Mouse (Mus musculus): Measurements from ENCODE around the gene Arg1. TPM values are rescaled to one million over a fixed set of nuclear protein-coding genes. Genes with fewer than 3 reads are reported as not detected.

The Arg1 gene
- polyA plus RNA-seq, 1 experiment from 2014 or later = 1.8 TPM

GRCm38 (mm10) chr10:24926380-24926779 lies 904 bp downstream of the Arg1 start:
- ATAC-seq (ENCODE audit: low FRiP score, low TSS enrichment) = peak; percentile 62
- Histone ChIP-seq H3K36me3 (ENCODE audit: control insufficient read depth, insufficient read depth, low read length) (no peaks in the 10 kb centered on the region), H3K4me1 (ENCODE audit: control insufficient read depth, insufficient read depth, low read length) (no peaks in the 10 kb centered on the region), H3K9ac (replicated peaks; ENCODE audit: low read length) (no peak overlapping the region), H3K4me2 (ENCODE audit: low read length) (no peak overlapping the region), H3K27ac (replicated peaks; ENCODE audit: low read depth, low read length) (no peak overlapping the region), H3K4me3 (replicated peaks; ENCODE audit: low read depth, low read length) (no peak overlapping the region), H3K9me3 (ENCODE audit: control insufficient read depth, low read length) (no peaks in the 10 kb centered on the region), H3K27me3 (ENCODE audit: control insufficient read depth, insufficient read depth, low read length) (no peaks in the 10 kb centered on the region)
- WGBS = 42% methylated on average over 10 of the region's 10 CpGs
- DNase-seq = peak; percentile 50

- Histone ChIP-seq H3K4me2 (ENCODE audit: low read length) (no peak overlapping the region), H3K27ac (replicated peaks; ENCODE audit: low read depth, low read length) (no peak overlapping the region), H3K27me3 (ENCODE audit: control insufficient read depth, insufficient read depth, low read length) (no peaks in the 10 kb centered on the region), H3K9me3 (ENCODE audit: control insufficient read depth, low read length) (no peaks in the 10 kb centered on the region), H3K9ac (replicated peaks; ENCODE audit: low read length) (no peak overlapping the region), H3K36me3 (ENCODE audit: control insufficient read depth, insufficient read depth, low read length) (no peaks in the 10 kb centered on the region), H3K4me1 (ENCODE audit: control insufficient read depth, insufficient read depth, low read length) (no peaks in the 10 kb centered on the region), H3K4me3 (replicated peaks; ENCODE audit: low read depth, low read length) (no peak overlapping the region)
- DNase-seq (no peak), ATAC-seq (ENCODE audit: low FRiP score, low TSS enrichment) (no peak)
- WGBS = 71% methylated on average over 3 of the region's 3 CpGs
Measured at GRCm38 (mm10) chr10:24924296-24924695, 3.0 kb downstream of the Arg1 start.

GRCm38 (mm10) chr10:24922977-24923376 lies 4.3 kb downstream of the Arg1 start:
- H3K9ac ChIP-seq (replicated peaks; ENCODE audit: low read length) = no peak overlapping the region
- H3K4me3 ChIP-seq (replicated peaks; ENCODE audit: low read depth, low read length) = no peak overlapping the region
- no peaks in the 10 kb centered on the region for H3K27me3 ChIP-seq (ENCODE audit: control insufficient read depth, insufficient read depth, low read length)
- 0 out of 2 replicates have a peak, but pooled peaks cover 1% of the 10 kb centered on the region for H3K36me3 ChIP-seq (ENCODE audit: control insufficient read depth, insufficient read depth, low read length)
- H3K27ac ChIP-seq (replicated peaks; ENCODE audit: low read depth, low read length) = no peak overlapping the region
- 92% methylated on average over 4 of the region's 4 CpGs for WGBS
- H3K4me1 ChIP-seq (ENCODE audit: control insufficient read depth, insufficient read depth, low read length) = no peaks in the 10 kb centered on the region
- no peaks in the 10 kb centered on the region for H3K9me3 ChIP-seq (ENCODE audit: control insufficient read depth, low read length)
- no peak overlapping the region for H3K4me2 ChIP-seq (ENCODE audit: low read length)
- ATAC-seq (ENCODE audit: low FRiP score, low TSS enrichment) (no peak), DNase-seq (no peak)

- ATAC-seq (ENCODE audit: low FRiP score, low TSS enrichment) (no peak), DNase-seq (no peak)
- H3K36me3 ChIP-seq (ENCODE audit: control insufficient read depth, insufficient read depth, low read length) = peaks cover 71% of the 10 kb centered on the region
- no peak overlapping the region for H3K9ac ChIP-seq (replicated peaks; ENCODE audit: low read length)
- H3K4me1 ChIP-seq (ENCODE audit: control insufficient read depth, insufficient read depth, low read length) = no peaks in the 10 kb centered on the region
- no peaks in the 10 kb centered on the region for H3K27me3 ChIP-seq (ENCODE audit: control insufficient read depth, insufficient read depth, low read length)
- 91% methylated on average over 6 of the region's 6 CpGs for WGBS
- no peak overlapping the region for H3K27ac ChIP-seq (replicated peaks; ENCODE audit: low read depth, low read length)
- no peaks in the 10 kb centered on the region for H3K9me3 ChIP-seq (ENCODE audit: control insufficient read depth, low read length)
- H3K4me3 ChIP-seq (replicated peaks; ENCODE audit: low read depth, low read length) = no peak overlapping the region
- no peak overlapping the region for H3K4me2 ChIP-seq (ENCODE audit: low read length)
Measured at GRCm38 (mm10) chr10:24915486-24915885, 11.8 kb downstream of the Arg1 start.

- H3K4me3 ChIP-seq (replicated peaks; ENCODE audit: low read depth, low read length) = no peak overlapping the region
- H3K27me3 ChIP-seq (ENCODE audit: control insufficient read depth, insufficient read depth, low read length) = no peaks in the 10 kb centered on the region
- no peak overlapping the region for H3K27ac ChIP-seq (replicated peaks; ENCODE audit: low read depth, low read length)
- H3K9me3 ChIP-seq (ENCODE audit: control insufficient read depth, low read length) = no peaks in the 10 kb centered on the region
- WGBS = 95% methylated on average over 14 of the region's 14 CpGs
- H3K36me3 ChIP-seq (ENCODE audit: control insufficient read depth, insufficient read depth, low read length) = peaks cover 95% of the 10 kb centered on the region
- H3K9ac ChIP-seq (replicated peaks; ENCODE audit: low read length) = no peak overlapping the region
- ATAC-seq (ENCODE audit: low FRiP score, low TSS enrichment) (no peak), DNase-seq (no peak)
- H3K4me2 ChIP-seq (ENCODE audit: low read length) = no peak overlapping the region
- no peaks in the 10 kb centered on the region for H3K4me1 ChIP-seq (ENCODE audit: control insufficient read depth, insufficient read depth, low read length)
Measured at GRCm38 (mm10) chr10:24912576-24912975, 14.7 kb downstream of the Arg1 start.

GRCm38 (mm10) chr10:24911199-24911598 lies 16.1 kb downstream of the Arg1 start:
- no peak overlapping the region for H3K4me2 ChIP-seq (ENCODE audit: low read length)
- H3K9ac ChIP-seq (replicated peaks; ENCODE audit: low read length) = no peak overlapping the region
- ATAC-seq (ENCODE audit: low FRiP score, low TSS enrichment) = no peak
- H3K27ac ChIP-seq (replicated peaks; ENCODE audit: low read depth, low read length) = no peak overlapping the region
- no peak overlapping the region for H3K4me3 ChIP-seq (replicated peaks; ENCODE audit: low read depth, low read length)
- no peaks in the 10 kb centered on the region for H3K27me3 ChIP-seq (ENCODE audit: control insufficient read depth, insufficient read depth, low read length)
- no peaks in the 10 kb centered on the region for H3K4me1 ChIP-seq (ENCODE audit: control insufficient read depth, insufficient read depth, low read length)
- WGBS = 93% methylated on average over 8 of the region's 8 CpGs
- H3K36me3 ChIP-seq (ENCODE audit: control insufficient read depth, insufficient read depth, low read length) = peaks cover 99% of the 10 kb centered on the region
- H3K9me3 ChIP-seq (ENCODE audit: control insufficient read depth, low read length) = no peaks in the 10 kb centered on the region
- DNase-seq = no peak

- no peaks in the 10 kb centered on the region for H3K27me3 ChIP-seq (ENCODE audit: control insufficient read depth, insufficient read depth, low read length)
- no peaks in the 10 kb centered on the region for H3K9me3 ChIP-seq (ENCODE audit: control insufficient read depth, low read length)
- no peak overlapping the region for H3K4me3 ChIP-seq (replicated peaks; ENCODE audit: low read depth, low read length)
- H3K4me1 ChIP-seq (ENCODE audit: control insufficient read depth, insufficient read depth, low read length) = no peaks in the 10 kb centered on the region
- peaks cover 98% of the 10 kb centered on the region for H3K36me3 ChIP-seq (ENCODE audit: control insufficient read depth, insufficient read depth, low read length)
- H3K4me2 ChIP-seq (ENCODE audit: low read length) = no peak overlapping the region
- 98% methylated on average over 10 of the region's 10 CpGs for WGBS
- DNase-seq (no peak), ATAC-seq (ENCODE audit: low FRiP score, low TSS enrichment) (no peak)
- H3K27ac ChIP-seq (replicated peaks; ENCODE audit: low read depth, low read length) = no peak overlapping the region
- H3K9ac ChIP-seq (replicated peaks; ENCODE audit: low read length) = no peak overlapping the region
Measured at GRCm38 (mm10) chr10:24905627-24906026, 21.7 kb downstream of the Arg1 start.

- DNase-seq (no peak), ATAC-seq (ENCODE audit: low FRiP score, low TSS enrichment) (no peak)
- 86% methylated on average over 8 of the region's 8 CpGs for WGBS
- no peak overlapping the region for H3K9ac ChIP-seq (replicated peaks; ENCODE audit: low read length)
- H3K9me3 ChIP-seq (ENCODE audit: control insufficient read depth, low read length) = no peaks in the 10 kb centered on the region
- H3K36me3 ChIP-seq (ENCODE audit: control insufficient read depth, insufficient read depth, low read length) = peaks cover 93% of the 10 kb centered on the region
- no peak overlapping the region for H3K4me2 ChIP-seq (ENCODE audit: low read length)
- no peaks in the 10 kb centered on the region for H3K27me3 ChIP-seq (ENCODE audit: control insufficient read depth, insufficient read depth, low read length)
- no peak overlapping the region for H3K4me3 ChIP-seq (replicated peaks; ENCODE audit: low read depth, low read length)
- no peak overlapping the region for H3K27ac ChIP-seq (replicated peaks; ENCODE audit: low read depth, low read length)
- no peaks in the 10 kb centered on the region for H3K4me1 ChIP-seq (ENCODE audit: control insufficient read depth, insufficient read depth, low read length)
Measured at GRCm38 (mm10) chr10:24895927-24896326, 31.4 kb downstream of the Arg1 start.

- ATAC-seq (ENCODE audit: low FRiP score, low TSS enrichment) (no peak), DNase-seq (no peak)
- H3K9me3 ChIP-seq (ENCODE audit: control insufficient read depth, low read length) = no peaks in the 10 kb centered on the region
- H3K4me3 ChIP-seq (replicated peaks; ENCODE audit: low read depth, low read length) = no peak overlapping the region
- peaks cover 93% of the 10 kb centered on the region for H3K36me3 ChIP-seq (ENCODE audit: control insufficient read depth, insufficient read depth, low read length)
- no peak overlapping the region for H3K4me2 ChIP-seq (ENCODE audit: low read length)
- H3K9ac ChIP-seq (replicated peaks; ENCODE audit: low read length) = no peak overlapping the region
- no peaks in the 10 kb centered on the region for H3K27me3 ChIP-seq (ENCODE audit: control insufficient read depth, insufficient read depth, low read length)
- H3K4me1 ChIP-seq (ENCODE audit: control insufficient read depth, insufficient read depth, low read length) = no peaks in the 10 kb centered on the region
- no peak overlapping the region for H3K27ac ChIP-seq (replicated peaks; ENCODE audit: low read depth, low read length)
- WGBS = 97% methylated on average over 7 of the region's 7 CpGs
Measured at GRCm38 (mm10) chr10:24888343-24888742, 38.9 kb downstream of the Arg1 start.
